Mouse (Mus musculus) cerebellum, adult 9-11 months (tissue): ENCODE data around the gene Smarcb1.

Experiments
- DNase-seq: peaks from one replicate; pipeline ENCODE4 v3.0.0; 2022

The Smarcb1 gene

DNA sequence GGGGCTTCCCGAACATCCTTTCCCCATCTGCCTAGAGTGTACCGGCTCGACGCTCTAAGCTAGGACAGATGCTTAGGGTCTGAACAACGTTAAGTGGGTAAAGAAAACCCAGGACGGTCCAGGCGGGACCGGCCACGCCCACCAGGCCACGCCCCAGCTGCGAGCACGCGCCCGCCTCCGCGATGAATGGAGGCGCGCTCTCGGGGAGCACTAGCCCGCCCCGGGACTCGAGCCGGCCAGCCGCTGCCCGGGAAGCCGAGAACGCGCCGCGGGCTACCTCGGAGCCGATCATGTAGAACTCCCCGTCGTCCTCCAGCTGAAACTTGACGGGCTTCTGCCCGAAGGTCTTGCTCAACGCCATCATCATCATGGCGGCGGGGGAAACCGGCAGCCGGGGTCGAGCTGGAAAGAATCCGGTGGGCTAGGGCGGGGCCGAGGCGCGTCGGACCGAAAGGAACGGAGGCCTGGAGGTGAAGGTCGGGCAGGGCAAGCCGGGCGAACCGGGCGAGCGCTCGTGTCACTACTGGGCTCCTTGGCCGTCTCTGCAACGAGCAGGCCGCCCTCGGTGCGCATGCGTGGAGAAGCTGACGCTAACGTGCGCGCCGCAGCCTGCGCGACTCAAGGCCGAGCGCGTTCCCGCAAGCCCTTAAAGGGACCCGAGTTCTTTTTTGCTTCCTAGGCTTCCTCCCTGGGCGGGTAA, at the start of gene Smarcb1:
TSS of gene Smarcb1 (minus strand) at position 592 of the 700 bp plus-strand sequence.
- peak; percentile 96 for DNase-seq

DNA sequence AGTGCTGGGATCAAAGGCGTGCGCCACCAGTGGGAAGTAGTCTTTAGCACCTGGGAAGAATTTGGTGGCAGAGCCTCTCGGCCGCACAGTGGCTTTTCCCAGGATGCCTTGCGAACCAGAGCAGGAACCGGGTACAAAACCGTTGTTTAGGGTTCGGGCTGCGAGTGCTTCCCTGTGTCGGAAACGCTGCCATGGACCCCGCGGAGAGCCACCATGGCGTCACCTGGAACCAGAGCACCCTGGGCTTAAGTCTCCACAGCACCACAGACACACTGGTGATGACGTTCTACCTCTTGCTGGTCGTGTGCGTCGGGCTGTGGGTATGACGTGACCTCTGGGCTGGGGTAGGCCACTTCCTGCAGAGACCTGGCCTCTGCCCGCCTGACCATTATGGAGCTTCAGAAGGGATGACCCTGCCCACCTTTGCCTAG, 33.0 kb upstream of the Smarcb1 start, which contains the start of gene Gm5134:
TSS of gene Gm5134 (plus strand) at position 134 of the 431 bp plus-strand sequence.
- no peak for DNase-seq

DNA sequence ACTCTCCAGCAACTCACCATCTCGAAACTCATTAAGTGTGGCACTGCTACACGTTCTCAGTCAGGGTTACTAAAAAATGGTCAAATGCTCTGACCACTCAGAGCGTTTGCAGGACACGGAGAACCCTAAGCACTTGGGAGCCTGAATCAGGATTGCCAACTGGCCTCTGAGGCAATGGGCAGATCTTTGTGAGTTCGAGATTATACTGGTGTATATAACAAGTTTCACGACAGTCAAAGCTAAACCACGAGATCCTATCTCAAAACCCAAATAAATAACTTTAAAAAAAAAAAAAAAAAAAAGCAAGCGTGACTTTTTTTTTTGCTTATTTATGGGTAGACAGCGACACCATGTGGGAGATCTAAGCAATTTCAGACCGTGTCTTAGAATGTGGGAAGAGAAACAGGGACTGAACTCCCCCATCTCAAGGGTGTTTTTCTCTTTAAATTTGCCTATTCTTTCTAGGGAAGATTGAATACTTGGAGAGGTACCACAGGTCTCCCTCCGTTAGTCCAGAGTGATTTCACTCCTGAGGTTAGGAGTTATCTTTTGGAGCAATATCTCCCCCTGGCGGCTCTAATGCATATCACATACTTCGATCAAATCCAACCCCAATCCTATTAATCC, 30.1 kb upstream of the Smarcb1 start:
- DNase-seq = no peak

DNA sequence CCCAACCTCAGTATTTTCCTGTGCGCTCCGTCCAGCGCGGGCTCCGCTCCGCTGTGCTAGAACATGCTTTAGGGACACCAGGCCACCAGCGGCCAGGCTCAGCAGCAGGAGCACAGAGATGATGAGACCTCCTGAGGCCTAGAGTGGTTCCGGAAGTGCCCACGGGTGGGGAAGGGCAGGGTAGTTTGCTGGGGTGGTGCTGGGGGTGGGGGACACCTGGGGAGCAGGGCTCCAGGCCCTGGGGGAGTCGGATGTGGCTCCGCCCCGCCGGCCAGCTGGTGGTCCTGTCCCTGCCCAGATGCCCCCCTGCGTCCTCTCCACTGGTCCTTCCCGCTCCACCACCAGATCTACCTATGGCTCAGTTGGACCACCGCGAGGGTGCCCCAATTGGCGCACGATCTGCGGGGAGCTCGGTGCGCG, 29.4 kb upstream of the Smarcb1 start:
- no peak for DNase-seq

DNA sequence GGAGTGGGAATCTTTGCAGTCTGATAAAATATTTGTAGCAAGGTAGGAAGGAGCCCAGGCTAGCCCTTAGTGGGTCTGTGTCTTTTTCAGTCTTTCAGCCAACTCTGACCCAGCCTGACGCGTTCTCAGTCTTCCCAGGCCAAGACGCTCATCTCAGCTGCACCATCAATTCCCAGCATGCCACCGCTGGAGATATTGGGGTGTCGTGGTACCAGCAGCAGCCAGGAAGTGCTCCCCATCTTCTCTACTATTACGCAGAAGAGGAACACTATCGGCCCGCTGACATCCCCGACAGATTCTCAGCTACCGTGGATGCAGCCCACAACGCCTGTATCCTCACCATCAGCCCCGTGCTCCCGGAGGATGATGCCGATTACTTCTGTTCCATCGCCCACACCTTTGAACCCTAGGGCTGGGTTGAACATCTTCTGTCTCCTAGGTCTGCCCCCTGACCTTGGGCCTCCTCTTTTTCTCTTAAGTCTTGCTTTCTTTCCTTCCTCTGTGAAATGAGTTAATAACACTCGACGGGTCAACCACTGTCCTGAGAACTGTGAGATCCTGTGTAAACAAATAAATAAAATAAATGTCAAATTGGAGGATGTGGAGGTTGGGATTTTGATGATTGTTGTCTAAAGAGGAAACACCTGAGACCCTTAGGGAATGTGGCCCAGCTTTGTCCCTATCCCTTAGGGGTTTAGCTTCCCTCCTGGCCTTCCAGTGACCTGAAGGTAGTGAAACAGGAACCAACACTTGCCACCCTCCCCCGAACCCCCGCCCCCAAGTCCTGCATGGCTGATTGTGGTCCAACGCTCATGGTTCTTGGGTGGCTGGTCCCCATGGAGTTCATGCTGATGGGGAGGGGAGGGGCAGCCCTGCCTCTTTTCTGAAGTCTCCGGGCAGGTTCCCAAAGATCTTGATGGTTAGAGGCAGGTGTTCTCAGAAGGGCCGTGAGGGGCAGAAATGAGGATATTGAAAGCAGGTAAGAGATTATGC, 27.9 kb upstream of the Smarcb1 start:
- no peak for DNase-seq

DNA sequence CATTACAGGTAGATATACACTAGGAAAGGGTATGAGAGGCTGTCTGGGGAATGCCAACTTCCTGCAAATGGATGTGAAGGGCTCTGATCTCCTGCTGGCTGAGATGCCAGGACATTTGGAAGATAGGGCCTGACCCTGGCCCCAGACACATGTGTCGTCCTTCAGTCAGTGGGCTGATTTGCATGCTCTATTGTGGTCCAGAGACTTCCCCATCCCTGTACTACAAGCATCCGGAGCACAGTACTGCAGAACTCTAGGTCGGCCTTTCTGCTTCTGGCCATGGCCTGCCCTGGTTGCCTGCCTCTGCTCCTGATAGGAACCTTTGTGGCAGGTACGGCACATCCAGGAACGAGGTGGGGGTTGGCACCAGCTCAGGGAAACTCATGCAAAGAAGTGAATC, 26.7 kb upstream of the Smarcb1 start:
- DNase-seq = no peak

DNA sequence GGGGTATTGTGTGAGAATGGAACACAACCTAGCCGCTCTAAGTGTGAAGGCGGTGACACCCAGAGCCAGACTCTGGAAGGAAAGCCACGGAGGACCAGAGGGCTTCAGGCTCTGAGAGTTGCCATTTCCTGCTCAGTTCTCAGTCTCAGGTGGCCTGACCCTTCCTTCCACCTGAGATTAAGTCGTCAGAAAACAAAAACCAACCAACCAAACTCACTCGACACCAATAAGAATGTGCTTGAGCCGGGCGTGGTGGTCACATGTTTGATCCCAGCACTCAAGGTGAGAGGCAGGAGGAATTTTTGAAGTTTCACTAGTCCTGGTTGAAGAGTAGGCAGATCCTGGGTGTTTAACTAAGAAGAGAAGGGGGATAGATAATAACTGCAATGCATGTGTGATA, 24.5 kb upstream of the Smarcb1 start:
- DNase-seq = no peak

DNA sequence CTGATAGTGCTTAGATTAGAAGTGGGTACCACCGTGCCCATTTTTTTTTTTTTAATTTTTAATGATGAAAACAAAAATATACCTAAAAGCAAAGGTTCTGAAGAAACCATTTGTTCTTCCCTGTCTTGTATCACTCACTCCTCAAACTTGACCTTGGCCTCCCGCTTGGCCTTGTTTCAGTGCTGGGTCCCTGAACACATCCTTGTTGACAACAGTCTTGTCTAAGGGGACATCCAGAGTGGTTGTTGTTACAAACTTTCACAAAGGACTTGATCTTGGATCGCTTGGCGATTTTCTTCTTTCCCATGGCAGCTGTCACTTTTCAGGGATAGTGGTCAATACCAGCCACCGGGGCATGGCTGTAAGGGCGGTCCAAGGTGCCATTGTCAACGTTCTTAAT, 23.8 kb upstream of the Smarcb1 start:
- no peak for DNase-seq

DNA sequence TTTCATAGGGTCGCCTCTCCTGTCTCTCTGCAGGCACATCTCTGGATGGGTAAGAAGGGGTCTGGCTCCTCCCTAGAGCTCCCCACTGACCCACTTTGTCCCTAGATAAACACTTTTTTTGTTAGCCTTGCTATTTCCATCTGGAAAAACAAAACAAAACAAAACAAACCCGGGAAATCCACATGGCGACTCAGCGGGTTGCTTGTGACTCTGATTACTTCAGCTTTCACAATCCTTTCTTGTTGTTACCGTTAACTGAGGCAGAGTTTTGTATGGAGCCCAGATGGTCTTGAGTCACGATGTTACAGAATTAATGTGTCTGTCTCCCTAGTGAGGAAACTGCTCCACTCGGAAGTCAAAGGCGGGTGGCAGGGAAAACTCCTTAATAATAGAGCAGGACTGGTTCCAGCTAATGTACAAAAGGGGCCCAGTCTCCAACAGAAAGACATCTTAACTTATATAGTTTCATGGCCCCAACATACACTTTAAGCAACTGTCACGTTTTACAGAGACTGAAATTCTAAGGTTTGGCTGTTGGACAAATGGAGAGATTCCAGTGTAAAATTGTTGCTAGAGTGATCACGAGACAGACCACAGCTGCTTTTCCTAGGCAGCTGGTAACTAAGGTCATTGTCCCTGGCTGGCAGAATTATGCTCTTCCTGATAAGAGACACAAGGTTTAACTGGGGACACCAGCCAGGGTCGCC, 22.8 kb upstream of the Smarcb1 start:
- DNase-seq = no peak

DNA sequence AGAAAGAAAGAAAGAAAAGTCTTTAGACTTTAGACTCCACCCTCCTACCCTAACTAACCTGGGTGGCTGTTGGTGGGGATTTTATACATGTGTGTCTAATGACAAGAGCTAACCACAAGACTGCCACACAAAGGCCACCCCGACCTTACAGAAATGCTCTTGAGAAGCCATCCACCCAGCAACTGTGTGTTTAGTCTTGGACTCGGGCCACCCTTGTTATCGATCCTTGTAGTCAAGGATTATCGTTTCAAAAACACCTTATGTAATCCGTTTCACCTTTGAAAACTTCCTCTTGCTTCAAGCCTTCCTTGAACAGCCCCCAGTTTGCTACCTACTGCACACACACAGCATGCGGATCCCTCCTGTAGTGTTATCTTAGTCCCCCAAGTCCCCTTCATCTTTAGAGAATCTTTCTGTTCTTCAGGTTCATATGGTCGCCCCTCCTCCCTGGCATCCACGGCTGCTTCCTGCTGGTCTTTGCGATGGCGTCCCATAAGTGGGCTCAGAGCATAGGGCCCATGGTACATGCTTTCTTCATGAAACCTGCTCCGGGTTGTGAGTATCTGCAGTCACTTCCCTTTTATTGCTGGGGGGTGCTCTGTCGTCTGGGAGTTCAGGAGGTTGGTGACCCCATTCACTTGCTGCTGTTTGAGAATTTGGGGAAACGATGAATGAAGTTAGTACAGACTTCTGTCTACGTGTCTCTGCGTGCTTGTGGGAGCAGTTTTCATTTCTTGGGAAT, 21.5 kb upstream of the Smarcb1 start, which contains the start of gene Vpreb3:
TSS of gene Vpreb3 (plus strand) at position 322 of the 742 bp plus-strand sequence.
- DNase-seq = no peak

DNA sequence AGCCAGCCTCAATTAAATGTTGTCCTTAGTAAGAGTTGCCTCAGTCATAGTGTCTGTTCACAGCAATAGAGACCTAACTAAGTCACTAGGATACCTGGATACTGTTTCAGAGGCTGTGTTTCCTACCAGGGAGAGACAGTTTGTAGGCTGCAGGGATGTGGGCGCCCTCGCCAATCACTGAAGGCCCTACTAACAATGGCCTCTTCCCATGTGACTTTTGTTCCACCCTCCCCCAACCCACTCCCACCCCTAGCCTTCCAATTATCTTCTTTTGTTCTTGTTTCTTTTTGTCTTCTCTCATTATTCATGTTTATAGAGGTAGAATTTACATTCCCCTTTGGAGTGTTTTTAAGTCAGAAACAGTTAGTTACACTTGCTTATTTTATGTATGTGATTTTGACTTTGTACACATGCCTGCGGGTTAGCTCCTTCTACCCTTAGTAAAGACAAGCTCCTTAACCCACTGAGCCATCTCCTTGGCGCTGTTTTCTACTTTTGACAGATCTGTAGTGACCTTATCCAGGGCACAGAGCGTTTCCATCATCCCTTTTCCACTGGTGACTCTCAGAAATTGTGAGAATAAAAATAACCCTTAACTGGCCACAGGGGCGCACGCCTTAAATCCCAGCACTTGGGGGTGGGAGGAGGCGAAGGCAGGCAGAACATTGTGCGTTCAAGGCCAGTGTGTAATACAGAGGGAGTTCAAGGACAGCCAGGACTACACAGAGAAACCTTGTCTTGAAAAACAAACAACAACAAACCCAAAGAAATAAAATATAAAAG, 19.8 kb upstream of the Smarcb1 start:
- DNase-seq = no peak

DNA sequence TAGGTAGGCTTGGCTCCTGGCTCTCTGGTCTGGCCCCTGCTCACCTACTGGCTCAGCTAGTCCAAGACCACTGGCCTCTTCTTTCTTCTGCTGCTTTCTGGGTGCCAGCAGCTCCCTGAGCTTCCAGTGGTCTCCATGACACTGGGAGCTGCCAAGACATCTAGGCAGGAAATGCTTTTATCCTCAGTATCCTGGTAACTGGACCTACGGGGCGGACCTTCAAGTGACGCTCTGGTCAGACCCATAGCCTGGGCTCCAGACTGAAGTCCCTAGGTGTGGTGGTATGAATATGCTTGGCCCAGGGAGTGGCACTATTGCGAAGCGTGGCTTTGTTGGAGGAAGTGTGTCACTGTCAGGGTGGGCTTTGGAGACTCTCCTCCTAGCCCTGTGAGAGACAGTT, 19.1 kb upstream of the Smarcb1 start, which contains the start of gene Gm867:
TSS of gene Gm867 (minus strand) at position 153 of the 400 bp plus-strand sequence.
- DNase-seq = no peak

DNA sequence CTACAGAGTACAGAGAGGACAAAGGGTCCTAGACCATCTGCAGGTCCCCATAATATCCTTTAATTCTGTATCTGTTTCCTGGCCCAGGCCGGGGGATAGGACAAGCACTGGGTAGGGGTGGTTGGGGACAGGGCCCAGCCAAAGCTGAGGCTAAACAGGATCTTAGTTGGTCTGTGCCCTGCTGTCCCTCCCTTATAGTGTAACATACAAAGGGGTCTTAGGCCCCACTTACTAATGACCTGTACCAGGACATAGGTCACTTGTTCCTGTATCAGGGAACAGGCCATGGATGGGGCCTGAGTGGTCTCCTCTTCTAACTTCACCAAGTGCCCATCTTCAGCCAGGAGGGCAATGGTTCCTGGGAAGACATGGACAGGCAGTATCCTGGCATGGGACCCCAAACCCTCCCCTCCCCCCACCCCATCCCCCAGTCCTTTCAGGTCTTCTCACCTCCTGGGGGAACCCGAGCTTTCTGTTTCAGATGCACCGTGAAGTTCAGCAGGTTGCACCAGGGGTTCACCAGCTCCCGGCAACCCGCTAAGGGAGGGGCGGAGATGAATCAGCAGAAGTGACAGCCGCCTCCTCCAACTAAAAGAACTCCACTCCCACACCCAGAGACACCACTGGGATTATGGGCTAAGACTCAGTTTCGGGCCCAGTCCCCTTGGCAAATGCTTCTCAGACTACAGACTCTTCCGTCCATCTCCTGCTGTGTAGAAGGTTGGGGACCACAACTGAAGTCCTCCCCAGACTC, 18.2 kb upstream of the Smarcb1 start:
- DNase-seq = no peak

DNA sequence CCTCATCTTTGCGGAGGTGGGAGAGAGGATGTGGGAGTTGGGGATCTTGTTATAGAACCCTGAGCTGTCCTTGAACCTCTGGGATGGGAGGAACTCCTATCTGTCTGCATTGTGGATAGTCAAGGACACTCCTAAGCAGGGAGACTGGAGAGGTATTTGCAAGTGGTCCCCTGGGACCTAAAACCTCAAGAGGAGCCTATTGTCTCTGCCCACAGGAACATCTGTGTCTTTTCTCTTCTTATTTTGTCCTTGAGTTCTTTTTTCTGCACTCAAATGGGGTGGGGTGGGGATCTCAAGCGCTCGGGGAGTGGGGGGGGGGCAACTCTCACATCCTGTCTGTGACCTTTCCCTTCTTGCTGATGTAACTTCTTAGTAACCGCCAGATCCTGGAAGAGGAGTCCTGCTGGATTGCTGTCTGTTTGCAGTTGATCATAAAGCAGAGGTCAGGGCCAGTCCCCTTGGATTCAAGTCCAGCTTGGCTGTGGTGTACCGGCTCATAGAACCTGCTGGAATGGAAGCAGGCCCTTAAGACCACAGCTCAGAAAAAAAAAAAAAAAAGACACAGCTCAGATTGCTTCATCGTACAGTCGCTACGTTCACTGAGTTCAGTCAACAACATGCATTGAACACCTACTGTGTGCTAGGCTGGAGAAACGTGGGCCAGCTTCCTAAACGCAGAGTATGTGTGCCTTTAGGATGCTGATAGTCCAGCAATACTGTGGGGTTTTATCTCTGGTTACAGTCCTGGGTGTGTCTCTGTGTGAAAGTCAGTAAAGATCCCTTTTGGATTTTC, 16.6 kb upstream of the Smarcb1 start:
- DNase-seq = no peak

DNA sequence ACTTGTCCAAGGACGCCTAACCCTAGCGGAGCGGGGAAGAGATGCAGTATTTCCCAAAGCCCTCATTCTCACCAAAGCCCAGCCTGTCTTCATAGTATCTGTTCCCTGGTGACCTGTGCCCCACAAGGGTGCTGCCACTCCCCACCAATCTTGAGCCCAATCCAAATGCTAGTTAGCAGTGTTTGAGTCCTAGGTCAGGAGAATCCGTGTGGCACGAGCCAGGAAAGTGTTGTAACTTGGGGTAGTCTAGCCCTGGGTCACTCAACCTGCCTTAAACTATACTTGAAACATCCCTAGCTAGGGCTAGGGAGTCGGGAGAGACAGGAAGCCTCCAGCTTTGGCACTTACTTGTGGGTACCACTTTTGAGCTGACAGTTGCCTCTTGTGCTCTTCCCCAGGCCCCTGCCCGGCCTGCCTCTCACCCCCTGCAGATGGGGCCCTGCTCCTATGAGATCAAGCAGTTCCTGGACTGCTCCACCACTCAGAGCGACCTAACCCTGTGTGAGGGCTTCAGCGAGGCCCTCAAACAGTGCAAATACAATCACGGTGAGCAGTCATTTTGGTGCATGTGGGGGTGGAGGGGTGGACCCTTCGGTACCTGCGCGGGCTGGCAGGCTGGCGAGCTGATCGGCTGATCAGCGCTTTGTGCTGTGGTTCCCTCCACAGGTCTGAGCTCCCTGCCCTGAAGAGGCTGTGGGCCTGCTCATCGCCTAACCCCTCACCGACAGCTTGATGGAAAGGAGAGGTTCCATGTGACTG, 15.7 kb upstream of the Smarcb1 start:
- peak; percentile 53 for DNase-seq

DNA sequence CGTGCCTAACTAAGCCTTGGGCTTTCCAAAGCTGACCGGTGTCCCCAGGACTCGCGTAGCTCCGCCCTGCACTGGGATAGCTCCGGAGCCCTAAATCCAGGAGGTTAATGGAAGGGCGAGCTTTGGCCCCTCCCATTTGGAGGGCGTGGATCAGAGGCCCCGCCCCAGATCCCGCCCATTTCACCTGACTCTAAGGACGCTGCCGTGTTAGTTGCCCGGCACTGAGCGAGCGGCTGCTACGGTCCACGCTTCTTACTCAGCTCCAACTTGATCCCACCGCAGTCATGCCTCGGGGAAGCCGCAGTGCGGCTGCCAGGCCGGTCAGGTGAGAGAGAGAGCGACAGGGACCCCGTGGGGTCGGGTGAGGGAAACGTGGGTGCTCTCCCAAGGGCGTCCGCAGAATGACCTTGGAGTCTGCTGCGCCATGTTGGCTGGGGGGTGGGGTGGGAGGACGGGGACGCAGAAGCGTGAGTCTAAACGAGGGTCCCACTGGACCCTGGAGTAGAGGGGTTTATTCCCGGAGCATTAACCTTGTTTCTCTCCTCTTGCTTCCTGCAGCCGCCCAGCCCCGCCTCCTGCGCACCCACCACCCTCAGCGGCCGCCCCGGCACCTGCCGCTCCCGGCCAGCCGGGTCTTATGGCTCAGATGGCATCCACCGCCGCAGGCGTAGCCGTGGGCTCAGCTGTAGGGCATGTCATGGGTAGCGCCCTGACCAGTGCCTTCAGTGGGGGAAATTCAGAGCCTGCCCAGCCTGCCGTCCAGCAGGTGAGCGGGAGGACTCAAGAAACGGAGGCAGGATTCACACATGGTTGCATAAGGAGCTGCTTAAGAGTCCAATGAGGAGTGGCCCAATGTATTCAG, 14.5 kb upstream of the Smarcb1 start, which contains the start of gene Mmp11:
TSS of gene Mmp11 (minus strand) at position 817 of the 862 bp plus-strand sequence.
- peak; percentile 89 for DNase-seq

DNA sequence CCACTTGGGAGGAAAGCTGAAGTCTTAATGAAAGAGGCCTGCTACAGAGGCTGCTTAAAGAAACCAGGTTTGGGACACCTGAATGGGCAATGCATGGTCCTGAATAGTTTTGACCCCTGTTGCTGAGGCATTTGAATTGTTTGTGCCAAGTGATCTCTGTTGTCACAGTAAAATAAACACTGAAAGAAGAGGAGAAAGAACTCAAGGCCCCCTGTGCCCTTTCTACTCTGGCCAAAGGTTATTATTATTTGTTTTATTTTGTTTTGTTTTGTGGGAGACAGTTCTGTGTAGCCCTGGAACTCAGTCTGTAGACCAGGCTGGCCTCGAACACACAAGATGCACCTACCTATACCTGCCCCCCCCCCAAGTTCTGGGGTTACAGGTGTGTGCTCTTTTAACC, 13.6 kb upstream of the Smarcb1 start:
- DNase-seq = no peak
